Mouse (Mus musculus) CH12.LX (cell line): ENCODE data around the gene Lin28b. TPM values are rescaled to one million over a fixed set of nuclear protein-coding genes. Genes with fewer than 3 reads are reported as not detected.

Source experiments
- DNase-seq: peaks from one replicate; pipeline ENCODE4 v3.0.0-alpha.2; 2013; ENCODE audit errors: extremely low read depth
- H3K27ac ChIP-seq: 2 replicates; pipeline ENCODE4 v1.5.1; 2012; ENCODE audit warnings: low read depth, mild to moderate bottlenecking, control low read depth, moderate library complexity; ENCODE audit not compliant: insufficient read depth
- H3K27me3 ChIP-seq: replicated peaks from 2 replicates; pipeline ENCODE3; 2012; ENCODE audit warnings: inconsistent platforms
- H3K36me3 ChIP-seq, 2 experiments: replicated peaks in 1 of 2; 2 replicates each; pipeline versions ENCODE3 to v1.6.1; 2012; ENCODE audit warnings: inconsistent platforms in 1 of 2, low read length in 1 of 2, mild to moderate bottlenecking in 1 of 2, mixed read lengths in 1 of 2, moderate library complexity in 1 of 2; ENCODE audit not compliant: control insufficient read depth in 1 of 2, insufficient read depth in 1 of 2
- H3K4me1 ChIP-seq, 2 experiments: 2 replicates each; pipeline ENCODE4 v1.6.1; 2012; ENCODE audit warnings: inconsistent platforms in 1 of 2, moderate library complexity in 1 of 2; ENCODE audit not compliant: insufficient read depth in 2 of 2, control insufficient read depth in 1 of 2
- H3K4me2 ChIP-seq: 2 replicates; pipeline ENCODE4 v1.6.1; 2012; ENCODE audit warnings: low read depth, mild to moderate bottlenecking, control low read depth; ENCODE audit not compliant: poor library complexity, insufficient read depth, severe bottlenecking
- H3K4me3 ChIP-seq, 3 experiments: fragments of 150-350 bp in 1 of 3; sonication (generic) in 1 of 3; replicated peaks in 1 of 3; 2 replicates each; pipeline versions ENCODE3 to v1.5.1; 2011 to 2012; ENCODE audit warnings: low read depth in 2 of 3, low read length in 2 of 3, mild to moderate bottlenecking in 2 of 3, moderate library complexity in 2 of 3, control low read depth in 1 of 3, improper control_type of control experiment in 1 of 3, inconsistent platforms in 1 of 3, mixed read lengths in 1 of 3; ENCODE audit not compliant: poor library complexity in 1 of 3
- H3K79me2 ChIP-seq: replicated peaks from 2 replicates; pipeline ENCODE4 v1.6.1; 2012; ENCODE audit warnings: mild to moderate bottlenecking, moderate library complexity; ENCODE audit not compliant: control insufficient read depth, poor library complexity, insufficient read depth, severe bottlenecking; ENCODE audit errors: extremely low read depth
- H3K9ac ChIP-seq: 2 replicates; pipeline ENCODE4 v1.6.1; 2012; ENCODE audit warnings: low read depth, mild to moderate bottlenecking, control low read depth, moderate library complexity; ENCODE audit not compliant: insufficient read depth
- H3K9me3 ChIP-seq: replicated peaks from 2 replicates; pipeline ENCODE3; 2012; ENCODE audit warnings: low read length, inconsistent platforms, mixed read lengths
- CHD1 ChIP-seq: IDR thresholded peaks from 2 replicates; pipeline ENCODE4 v1.6.1; 2012; ENCODE audit warnings: low read depth, low read length, improper control_type of control experiment, inconsistent platforms
- E2F4 ChIP-seq: IDR thresholded peaks from 2 replicates; pipeline ENCODE4 v1.6.1; 2011; ENCODE audit warnings: low read depth, low read length, improper control_type of control experiment; ENCODE audit not compliant: insufficient replicate concordance
- EP300 ChIP-seq: IDR thresholded peaks from 2 replicates; pipeline ENCODE4 v1.6.1; 2011; ENCODE audit warnings: low read length, improper control_type of control experiment
- HCFC1 ChIP-seq: IDR thresholded peaks from 2 replicates; pipeline ENCODE4 v1.6.1; 2012; ENCODE audit warnings: low read depth, mild to moderate bottlenecking, inconsistent platforms, low read length, improper control_type of control experiment
- IRF4 ChIP-seq: IDR thresholded peaks from 2 replicates; pipeline ENCODE4 v1.6.1; 2014; ENCODE audit warnings: low read depth, mild to moderate bottlenecking, inconsistent platforms, low read length, improper control_type of control experiment
- KAT2A ChIP-seq: IDR thresholded peaks from 2 replicates; pipeline ENCODE4 v1.6.1; 2012; ENCODE audit warnings: low read length, improper control_type of control experiment, inconsistent platforms; ENCODE audit not compliant: insufficient replicate concordance
- MAZ ChIP-seq: IDR thresholded peaks from 2 replicates; pipeline ENCODE4 v1.6.1; 2012; ENCODE audit warnings: low read depth, mild to moderate bottlenecking, inconsistent platforms, low read length, improper control_type of control experiment, moderate library complexity
- MYC ChIP-seq: IDR thresholded peaks from 2 replicates; pipeline ENCODE4 v1.6.1; 2011; ENCODE audit warnings: low read depth, mild to moderate bottlenecking, improper control_type of control experiment, low read length
- POLR2AphosphoS2 ChIP-seq: IDR thresholded peaks from 2 replicates; pipeline ENCODE4 v1.6.1; 2011; ENCODE audit warnings: low read depth, low read length, improper control_type of control experiment
- RCOR1 ChIP-seq: conservative IDR thresholded peaks from 2 replicates; pipeline ENCODE4 v1.6.1; 2012; ENCODE audit warnings: low read depth, mild to moderate bottlenecking, inconsistent platforms, low read length, improper control_type of control experiment
- TBP ChIP-seq: conservative IDR thresholded peaks from 2 replicates; pipeline ENCODE4 v1.6.1; 2011; ENCODE audit warnings: low read depth, low read length, improper control_type of control experiment
- USF2 ChIP-seq: conservative IDR thresholded peaks from 2 replicates; pipeline ENCODE4 v1.6.1; 2011; ENCODE audit warnings: low read depth, low read length, improper control_type of control experiment
- ZC3H11A ChIP-seq: IDR thresholded peaks from 2 replicates; pipeline ENCODE4 v1.6.1; 2012; ENCODE audit warnings: low read depth, mild to moderate bottlenecking, inconsistent platforms, low read length, improper control_type of control experiment
- ZNF384 ChIP-seq: IDR thresholded peaks from 2 replicates; pipeline ENCODE4 v1.6.1; 2012; ENCODE audit warnings: low read depth, low read length, improper control_type of control experiment, inconsistent platforms
- dilution Hi-C: fragments of 300-500 bp; cut with MboI; formaldehyde crosslinking; loops from 2 replicates; pipeline ENCODE4 v1.14.3; 2020; ENCODE audit warnings: low sequenced_read_pairs; ENCODE audit not compliant: extremely low pct_unique_long_range_greater_than_20kb, extremely low pct_ligation_motif_present
- in situ Hi-C: fragments of 300-500 bp; cut with MboI; formaldehyde crosslinking; loops from 3 replicates; pipeline ENCODE4 v1.14.3; 2019; ENCODE audit warnings: low sequenced_read_pairs, low pct_ligation_motif_present, low pct_unique_long_range_greater_than_20kb, mixed read lengths
- polyA plus RNA-seq: library from polyadenylated mRNA; unstranded; fragments of >175 nt; gene quantifications from 2 replicates; pipeline ENCODE4 v1.2.1, GENCODE M21; 2012; ENCODE audit warnings: low read depth; ENCODE audit not compliant: insufficient read length
- total RNA-seq, 2 experiments: library from RNA; depleted of rRNA; stranded (reverse); fragments of 300-350 nt in 1 of 2; fragments of >200 nt in 1 of 2; gene quantifications; 2 replicates each; pipeline ENCODE4 v1.2.3; 2012 to 2014

Lin28b gene
- total and polyA plus RNA-seq, 3 experiments: 10.0 to 14.1 (median 11.6) TPM

GRCm38 (mm10) chr10:45339106-45339505 is 147.1 kb downstream of the Lin28b start:
- no peak overlapping the region for H3K4me2 ChIP-seq
- in situ Hi-C loops (no loop called here), dilution Hi-C loops (no loop called here)

DNA sequence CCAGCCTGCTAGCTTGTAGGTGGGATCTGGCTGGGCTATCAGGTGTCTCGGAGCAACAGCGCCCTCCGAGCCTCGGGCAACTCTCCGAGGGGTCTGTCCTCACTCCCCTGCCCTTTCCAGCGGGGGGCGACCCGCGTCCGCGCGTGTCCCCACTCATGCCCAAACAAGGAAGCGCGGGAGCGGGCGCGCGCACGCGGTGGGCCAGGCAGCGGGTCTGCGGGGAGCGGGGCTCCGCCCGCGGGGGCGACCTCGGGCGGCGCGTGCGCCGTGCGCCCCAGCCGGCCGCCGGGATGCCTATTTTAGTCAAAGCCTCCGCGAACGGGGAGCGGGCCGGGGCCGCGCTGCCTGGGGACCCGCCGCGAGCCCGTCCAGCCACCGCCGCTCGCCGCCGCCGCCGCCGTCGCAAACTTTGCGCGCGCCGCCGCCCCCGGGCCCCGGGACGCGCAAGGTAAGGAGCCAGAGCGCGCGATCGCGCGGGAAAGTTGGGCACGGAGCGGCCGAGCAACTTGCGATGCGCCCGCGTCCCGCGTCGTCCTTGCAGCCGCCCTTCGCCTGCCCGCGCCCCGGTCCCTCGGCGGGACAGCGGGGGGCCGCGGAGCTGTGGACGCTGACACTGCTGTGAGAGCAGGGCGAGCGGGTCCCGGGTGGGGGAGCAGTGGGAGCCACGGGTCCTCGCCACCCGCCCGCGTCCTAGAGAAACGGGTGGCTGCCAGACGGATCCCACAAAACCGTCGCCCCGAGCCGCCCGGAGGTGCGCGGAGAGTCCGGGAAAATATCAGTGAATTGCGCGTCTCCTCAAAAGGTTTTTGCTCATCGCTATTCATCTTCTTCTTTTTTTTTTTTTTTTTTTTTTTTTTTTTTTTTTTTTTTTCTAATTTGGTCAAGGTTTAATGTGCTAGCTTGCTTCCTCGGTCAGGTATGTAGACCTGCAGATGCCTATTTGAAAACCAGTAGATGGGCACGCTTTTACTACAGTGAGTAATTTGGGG is 150.5 kb downstream of the Lin28b start, which contains the start of gene Bves:
Gene Bves, plus strand, starts transcription at position 339 of the 989 bp plus-strand sequence.
- Histone ChIP-seq H3K9ac (no peak within 1 kb of the TSS), H3K27me3 (no peaks in the 10 kb centered on the region)
- TF ChIP-seq POLR2AphosphoS2 (no peak), CHD1 (no peak), KAT2A (no peak), E2F4 (no peak), MYC (no peak), TBP (no peak), MAZ (no peak), HCFC1 (no peak), ZNF384 (no peak), USF2 (no peak), ZC3H11A (no peak), EP300 (no peak), RCOR1 (no peak)

More at GRCm38 (mm10) chr10:45339106-45339505, 147.1 kb downstream of the Lin28b start:
- H3K36me3 ChIP-seq: no peaks in the 10 kb centered on the region
- DNase-seq: no peak
- peaks cover 5% of the 10 kb centered on the region for H3K9me3 ChIP-seq
- no peak overlapping the region for H3K27ac ChIP-seq
- no peak overlapping the region for H3K4me3 ChIP-seq
- no peak for TF ChIP-seq IRF4
- TF ChIP-seq, all 38 proteins: peak for 0
- no peaks in the 10 kb centered on the region for H3K27me3 ChIP-seq
- H3K9ac ChIP-seq: no peak overlapping the region
- H3K79me2 ChIP-seq: no peaks in the 10 kb centered on the region
- H3K4me1 ChIP-seq: no peaks in the 10 kb centered on the region

More for the DNA sequence above, 150.5 kb downstream of the Lin28b start, which contains the start of gene Bves:
- dilution Hi-C loops (no loop called here), in situ Hi-C loops (no loop called here)
- peaks cover 5% of the 10 kb centered on the region for H3K9me3 ChIP-seq
- H3K4me2 ChIP-seq: no peak within 1 kb of the TSS
- H3K79me2 ChIP-seq: no peaks in the 10 kb centered on the region
- H3K36me3 ChIP-seq: no peaks in the 10 kb centered on the region
- H3K27ac ChIP-seq: no peak within 1 kb of the TSS
- DNase-seq: no peak
- no peak within 1 kb of the TSS for H3K4me3 ChIP-seq
- no peaks in the 10 kb centered on the region for H3K4me1 ChIP-seq
